Mouse (Mus musculus) liver, adult 2 months (tissue): ENCODE data around the gene Mbl1. TPM values are rescaled to one million over a fixed set of nuclear protein-coding genes. Genes with fewer than 3 reads are reported as not detected.

Source experiments
- DNase-seq: peaks from one replicate; pipeline ENCODE4 v3.0.0-alpha.2; 2011; ENCODE audit warnings: low read depth, low spot score; ENCODE audit errors: extremely low read depth
- H3K27ac ChIP-seq: fragments of 200-500 bp; replicated peaks from 2 replicates; pipeline ENCODE4 v1.5.1; 2012; ENCODE audit warnings: low read depth, mild to moderate bottlenecking, control low read depth, inconsistent platforms, low read length; ENCODE audit not compliant: insufficient read depth
- H3K27me3 ChIP-seq: fragments of 200-500 bp; 2 replicates; pipeline ENCODE4 v1.6.1; 2012; ENCODE audit warnings: mild to moderate bottlenecking, moderate library complexity, low read length, inconsistent platforms; ENCODE audit not compliant: control insufficient read depth, insufficient read depth
- H3K36me3 ChIP-seq: fragments of 200-500 bp; 2 replicates; pipeline ENCODE4 v1.6.1; 2012; ENCODE audit warnings: low read length, inconsistent platforms; ENCODE audit not compliant: control insufficient read depth, insufficient read depth
- H3K4me1 ChIP-seq: fragments of 200-500 bp; 2 replicates; pipeline ENCODE4 v1.6.1; 2011; ENCODE audit warnings: low read length; ENCODE audit not compliant: control insufficient read depth, insufficient read depth
- H3K4me3 ChIP-seq: fragments of 200-500 bp; 2 replicates; pipeline ENCODE4 v1.5.1; 2011; ENCODE audit warnings: low read depth, mild to moderate bottlenecking, control low read depth, low read length, moderate library complexity; ENCODE audit not compliant: insufficient read depth
- H3K79me2 ChIP-seq: fragments of 200-500 bp; 2 replicates; pipeline ENCODE4 v1.6.1; 2012; ENCODE audit warnings: inconsistent platforms, mild to moderate bottlenecking, low read length, moderate library complexity; ENCODE audit not compliant: control insufficient read depth, insufficient read depth
- H3K9ac ChIP-seq: fragments of 200-500 bp; 2 replicates; pipeline ENCODE4 v1.6.1; 2012; ENCODE audit warnings: low read depth, mild to moderate bottlenecking, control low read depth, inconsistent platforms, low read length
- CTCF ChIP-seq: fragments of 200-500 bp; IDR thresholded peaks from 2 replicates; pipeline ENCODE4 v1.5.1; 2011; ENCODE audit warnings: low read depth, low read length, control low read depth
- WGBS: fragments of 180-500 bp; shearing (Covaris S2); methylation state at CpG from one replicate; pipeline ENCODE4 v1.1.7; 2018; 5-methylcytosine and 5-hydroxymethylcytosine counted together
- polyA plus RNA-seq: library from polyadenylated mRNA; depleted of rRNA; stranded (reverse); fragments of >200 nt; gene quantifications from 2 replicates; pipeline ENCODE4 v1.2.3, GENCODE M21; 2012; rRNA removed
- total RNA-seq: library from RNA; depleted of rRNA; stranded (reverse); fragments of >200 nt; gene quantifications from 2 replicates; pipeline ENCODE4 v1.2.3, GENCODE M21; 2014; rRNA removed

Mbl1 gene
- total and polyA plus RNA-seq, 2 experiments, result 92.4 to 293 TPM

DNA sequence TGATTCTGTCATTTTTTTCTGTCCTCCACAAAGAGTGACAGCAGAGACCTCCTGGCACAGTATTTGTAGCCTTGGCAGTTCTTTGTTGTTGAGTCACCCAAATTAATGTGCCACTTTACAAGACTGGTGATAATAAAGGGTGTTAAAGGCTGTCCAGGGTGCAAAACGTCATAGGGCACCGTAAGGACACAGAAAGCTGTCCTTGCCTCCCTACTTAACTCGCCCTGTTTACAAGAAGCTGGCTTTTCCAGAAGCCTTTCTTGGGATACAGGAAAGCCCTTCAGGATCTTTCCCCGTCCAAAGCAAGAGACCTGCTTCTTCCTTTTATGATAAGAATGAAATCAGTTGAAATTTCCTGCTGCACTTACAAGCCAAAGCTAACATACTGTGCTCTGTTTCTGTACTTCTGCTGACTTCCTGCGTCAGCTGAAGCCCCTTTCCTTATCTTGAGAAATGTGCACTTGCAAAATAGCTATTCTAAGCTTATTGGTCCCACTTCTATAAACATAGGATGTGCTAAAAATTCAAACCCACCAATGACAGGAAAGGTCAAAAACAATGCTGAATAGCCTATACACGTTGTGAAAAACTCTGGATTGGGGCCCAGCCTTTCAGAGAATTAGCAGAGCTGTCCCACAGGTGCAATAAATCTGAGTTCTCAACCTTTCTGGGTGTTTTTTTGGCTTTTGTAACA is 46.9 kb downstream of the Mbl1 start:
- TF ChIP-seq CTCF, result no peak
- Histone ChIP-seq H3K36me3 (no peaks in the 10 kb centered on the region), H3K4me3 (no peak overlapping the region), H3K9ac (no peak overlapping the region), H3K4me1 (peaks cover 2% of the 10 kb centered on the region; the same call in 1 of the 2 replicates), H3K27ac (peak overlapping the region; percentile 68), H3K79me2 (no peaks in the 10 kb centered on the region), H3K27me3 (no peaks in the 10 kb centered on the region)
- peak; percentile 22 for DNase-seq
- 65% methylated on average over 6 of the region's 6 CpGs for WGBS

Other genes starting within 250 kb of the Mbl1 start
- 13.3 and 15.4 TPM in 2 replicates for gene Tspan14, start 184.7 kb upstream of the Mbl1 start, total RNA-seq
- gene Tspan14, start 184.7 kb upstream of the Mbl1 start, polyA plus RNA-seq, result 28.5 and 30.4 TPM in 2 replicates
- 63.2 and 66.3 TPM in 2 replicates for gene Fam213a, start 137.7 kb upstream of the Mbl1 start, total RNA-seq
- gene Fam213a, start 137.7 kb upstream of the Mbl1 start, polyA plus RNA-seq, result 25.5 and 42.2 TPM in 2 replicates
- gene Dydc2, start 82.2 kb upstream of the Mbl1 start, total RNA-seq, result not detected in 2 replicates
- not detected in 2 replicates for gene Dydc2, start 82.2 kb upstream of the Mbl1 start, polyA plus RNA-seq
- not detected in 2 replicates for gene Dydc1, start 78.5 kb upstream of the Mbl1 start, total RNA-seq
- gene Dydc1, start 78.5 kb upstream of the Mbl1 start, polyA plus RNA-seq, result not detected in 2 replicates
- gene Mat1a, start 46.4 kb upstream of the Mbl1 start, total RNA-seq, result 2,681 and 2,768 TPM in 2 replicates
- 1,412 and 1,958 TPM in 2 replicates for gene Mat1a, start 46.4 kb upstream of the Mbl1 start, polyA plus RNA-seq
- 0.40 and 0.46 TPM in 2 replicates for gene Sftpa1, start 19.7 kb upstream of the Mbl1 start, total RNA-seq
- gene Sftpa1, start 19.7 kb upstream of the Mbl1 start, polyA plus RNA-seq, result 0.17 and 0.48 TPM in 2 replicates
- gene Sftpd, start 33.7 kb downstream of the Mbl1 start, total RNA-seq, result 0.20 and 0.28 TPM in 2 replicates
- not detected in 2 replicates for gene Sftpd, start 33.7 kb downstream of the Mbl1 start, polyA plus RNA-seq
- not detected in 2 replicates for gene Gm2832, start 127.3 kb downstream of the Mbl1 start, total RNA-seq
- not detected in 2 replicates for gene Gm2832, start 127.3 kb downstream of the Mbl1 start, polyA plus RNA-seq
- gene Gm5798, start 197.2 kb downstream of the Mbl1 start, total RNA-seq, result not detected in 2 replicates
- not detected in 2 replicates for gene Gm5798, start 197.2 kb downstream of the Mbl1 start, polyA plus RNA-seq
- gene Gm7945, start 234.9 kb downstream of the Mbl1 start, total RNA-seq, result not detected in 2 replicates
- not detected in 2 replicates for gene Gm7945, start 234.9 kb downstream of the Mbl1 start, polyA plus RNA-seq